Mouse (Mus musculus): ENCODE measurements around the gene Fam169b. TPM values are rescaled to one million over a fixed set of nuclear protein-coding genes. Genes with fewer than 3 reads are reported as not detected.

Fam169b gene
- polyA plus RNA-seq, 1 experiment from 2014 or later = 0.18 TPM

GRCm38 (mm10) chr7:68332799-68333198 lies 59.2 kb downstream of the Fam169b start:
- 82% methylated on average over 6 of the region's 6 CpGs for WGBS
- Histone ChIP-seq H3K9me3 (ENCODE audit: control insufficient read depth) (no peaks in the 10 kb centered on the region), H3K9ac (ENCODE audit: low read depth, low read length) (no peak overlapping the region), H3K36me3 (ENCODE audit: control insufficient read depth, insufficient read depth) (no peaks in the 10 kb centered on the region), H3K4me2 (replicated peaks; ENCODE audit: low read depth) (no peak overlapping the region), H3K4me3 (ENCODE audit: low read depth, low read length) (no peak overlapping the region), H3K4me1 (replicated peaks; ENCODE audit: control insufficient read depth, insufficient read depth, low read length) (no peaks in the 10 kb centered on the region), H3K27ac (ENCODE audit: low read depth, low read length) (no peak overlapping the region), H3K27me3 (replicated peaks; ENCODE audit: control insufficient read depth, insufficient read depth, low read length) (no peaks in the 10 kb centered on the region)
- no peak for ATAC-seq
- TF ChIP-seq CTCF (IDR thresholded peaks at IDR 0.05; ENCODE audit: low read depth) = no peak

DNA sequence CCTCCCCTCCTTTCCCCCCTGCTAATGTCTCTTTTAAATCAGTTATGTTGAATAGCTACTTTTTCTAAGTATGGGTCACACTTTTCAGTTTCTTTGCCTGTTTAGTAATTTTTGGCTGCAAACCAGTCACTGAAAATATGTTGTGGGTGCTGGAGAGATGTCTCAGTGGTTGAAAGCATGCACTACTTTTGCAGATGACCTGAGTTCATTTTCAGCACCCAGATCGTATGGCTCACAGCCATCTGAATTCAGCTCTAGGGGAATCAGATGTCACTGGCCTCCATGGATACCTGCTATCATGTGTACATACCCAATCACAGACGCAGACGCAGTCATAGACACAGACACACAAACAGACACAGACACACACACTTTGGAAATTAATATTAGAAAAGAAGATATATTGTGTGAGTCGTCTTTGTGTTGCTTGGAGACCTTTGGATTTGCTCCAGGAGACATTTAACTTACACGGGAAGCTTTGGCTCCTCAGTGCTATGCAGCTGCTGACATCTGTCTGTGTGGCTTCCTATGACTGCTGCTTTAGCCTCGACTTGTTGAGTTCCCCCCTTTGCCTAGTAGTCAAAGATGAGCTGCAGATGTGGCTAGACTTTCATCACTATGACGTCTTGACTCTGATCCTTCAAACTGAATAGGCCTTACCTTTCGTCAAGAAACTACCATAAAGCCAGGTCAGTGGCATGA lies 63.6 kb downstream of the Fam169b start:
- H3K4me1 ChIP-seq (replicated peaks; ENCODE audit: control insufficient read depth, insufficient read depth, low read length) = no peaks in the 10 kb centered on the region
- no peak for TF ChIP-seq CTCF (IDR thresholded peaks at IDR 0.05; ENCODE audit: low read depth)
- H3K9me3 ChIP-seq (ENCODE audit: control insufficient read depth) = no peaks in the 10 kb centered on the region
- H3K9ac ChIP-seq (ENCODE audit: low read depth, low read length) = no peak overlapping the region
- no peak overlapping the region for H3K27ac ChIP-seq (ENCODE audit: low read depth, low read length)
- no peak overlapping the region for H3K4me2 ChIP-seq (replicated peaks; ENCODE audit: low read depth)
- no peak for ATAC-seq
- WGBS = 60% methylated on average over 8 of the region's 8 CpGs
- H3K4me3 ChIP-seq (ENCODE audit: low read depth, low read length) = no peak overlapping the region
- no peaks in the 10 kb centered on the region for H3K36me3 ChIP-seq (ENCODE audit: control insufficient read depth, insufficient read depth)
- H3K27me3 ChIP-seq (replicated peaks; ENCODE audit: control insufficient read depth, insufficient read depth, low read length) = no peaks in the 10 kb centered on the region

DNA sequence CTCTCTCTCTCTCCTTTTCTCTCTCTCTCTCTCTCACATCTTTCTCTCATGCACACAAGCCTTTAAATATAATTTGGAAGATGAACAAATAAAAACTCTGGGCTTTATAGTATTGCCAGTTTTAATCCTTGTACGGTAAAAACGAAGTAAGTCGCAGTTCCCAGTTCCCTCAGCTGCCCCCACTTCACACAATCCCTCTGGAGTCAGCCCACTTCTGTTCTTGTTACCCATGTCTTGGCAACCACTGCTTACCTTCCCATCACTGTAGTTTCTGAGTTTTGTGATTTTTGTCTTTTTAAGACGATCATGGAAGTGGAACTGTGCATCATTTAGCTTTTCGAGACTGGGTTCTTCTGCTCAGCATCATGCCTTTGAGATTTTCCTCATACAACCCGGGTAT lies 65.0 kb downstream of the Fam169b start:
- WGBS = 93% methylated on average over 6 of the region's 6 CpGs
- Histone ChIP-seq H3K4me3 (ENCODE audit: low read depth, low read length) (no peak overlapping the region), H3K9ac (ENCODE audit: low read depth, low read length) (no peak overlapping the region), H3K36me3 (ENCODE audit: control insufficient read depth, insufficient read depth) (no peaks in the 10 kb centered on the region), H3K4me2 (replicated peaks; ENCODE audit: low read depth) (no peak overlapping the region), H3K27ac (ENCODE audit: low read depth, low read length) (no peak overlapping the region), H3K27me3 (replicated peaks; ENCODE audit: control insufficient read depth, insufficient read depth, low read length) (no peaks in the 10 kb centered on the region), H3K4me1 (replicated peaks; ENCODE audit: control insufficient read depth, insufficient read depth, low read length) (no peaks in the 10 kb centered on the region), H3K9me3 (ENCODE audit: control insufficient read depth) (no peaks in the 10 kb centered on the region)
- no peak for ATAC-seq
- no peak for TF ChIP-seq CTCF (IDR thresholded peaks at IDR 0.05; ENCODE audit: low read depth)

DNA sequence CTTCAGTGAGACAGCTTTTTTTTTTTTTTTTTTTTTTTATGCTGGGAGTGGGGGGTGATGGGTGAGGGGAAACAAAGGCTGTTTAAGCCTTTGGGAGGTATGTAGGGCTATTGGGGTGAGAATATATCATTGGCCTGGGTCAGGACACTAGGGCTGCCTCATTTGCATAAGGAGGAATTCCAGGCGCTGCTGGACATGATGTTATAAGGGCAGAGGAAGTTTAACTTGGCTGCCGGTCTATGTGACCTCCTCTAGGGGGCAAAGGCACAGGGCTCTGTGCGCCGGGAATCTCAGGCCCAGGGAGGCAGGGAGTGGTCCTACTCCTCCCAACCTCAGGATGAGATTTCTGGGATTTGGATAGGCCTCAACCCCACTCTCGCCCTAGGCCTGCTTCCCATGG lies 70.9 kb downstream of the Fam169b start:
- WGBS = 59% methylated on average over 5 of the region's 5 CpGs
- Histone ChIP-seq H3K27me3 (replicated peaks; ENCODE audit: control insufficient read depth, insufficient read depth, low read length) (no peaks in the 10 kb centered on the region), H3K4me3 (ENCODE audit: low read depth, low read length) (no peak overlapping the region), H3K4me2 (replicated peaks; ENCODE audit: low read depth) (no peak overlapping the region), H3K9ac (ENCODE audit: low read depth, low read length) (no peak overlapping the region), H3K9me3 (ENCODE audit: control insufficient read depth) (no peaks in the 10 kb centered on the region), H3K36me3 (ENCODE audit: control insufficient read depth, insufficient read depth) (no peaks in the 10 kb centered on the region), H3K4me1 (replicated peaks; ENCODE audit: control insufficient read depth, insufficient read depth, low read length) (no peaks in the 10 kb centered on the region), H3K27ac (ENCODE audit: low read depth, low read length) (no peak overlapping the region)
- ATAC-seq = no peak
- no peak for TF ChIP-seq CTCF (IDR thresholded peaks at IDR 0.05; ENCODE audit: low read depth)

GRCm38 (mm10) chr7:68345963-68346362 lies 72.3 kb downstream of the Fam169b start:
- Histone ChIP-seq H3K4me3 (ENCODE audit: low read depth, low read length) (no peak overlapping the region), H3K27ac (ENCODE audit: low read depth, low read length) (no peak overlapping the region), H3K36me3 (ENCODE audit: control insufficient read depth, insufficient read depth) (no peaks in the 10 kb centered on the region), H3K27me3 (replicated peaks; ENCODE audit: control insufficient read depth, insufficient read depth, low read length) (no peaks in the 10 kb centered on the region), H3K4me1 (replicated peaks; ENCODE audit: control insufficient read depth, insufficient read depth, low read length) (no peaks in the 10 kb centered on the region), H3K9ac (ENCODE audit: low read depth, low read length) (no peak overlapping the region), H3K9me3 (ENCODE audit: control insufficient read depth) (no peaks in the 10 kb centered on the region), H3K4me2 (replicated peaks; ENCODE audit: low read depth) (no peak overlapping the region)
- no peak for TF ChIP-seq CTCF (IDR thresholded peaks at IDR 0.05; ENCODE audit: low read depth)
- ATAC-seq = no peak
- 89% methylated on average over 10 of the region's 10 CpGs for WGBS

DNA sequence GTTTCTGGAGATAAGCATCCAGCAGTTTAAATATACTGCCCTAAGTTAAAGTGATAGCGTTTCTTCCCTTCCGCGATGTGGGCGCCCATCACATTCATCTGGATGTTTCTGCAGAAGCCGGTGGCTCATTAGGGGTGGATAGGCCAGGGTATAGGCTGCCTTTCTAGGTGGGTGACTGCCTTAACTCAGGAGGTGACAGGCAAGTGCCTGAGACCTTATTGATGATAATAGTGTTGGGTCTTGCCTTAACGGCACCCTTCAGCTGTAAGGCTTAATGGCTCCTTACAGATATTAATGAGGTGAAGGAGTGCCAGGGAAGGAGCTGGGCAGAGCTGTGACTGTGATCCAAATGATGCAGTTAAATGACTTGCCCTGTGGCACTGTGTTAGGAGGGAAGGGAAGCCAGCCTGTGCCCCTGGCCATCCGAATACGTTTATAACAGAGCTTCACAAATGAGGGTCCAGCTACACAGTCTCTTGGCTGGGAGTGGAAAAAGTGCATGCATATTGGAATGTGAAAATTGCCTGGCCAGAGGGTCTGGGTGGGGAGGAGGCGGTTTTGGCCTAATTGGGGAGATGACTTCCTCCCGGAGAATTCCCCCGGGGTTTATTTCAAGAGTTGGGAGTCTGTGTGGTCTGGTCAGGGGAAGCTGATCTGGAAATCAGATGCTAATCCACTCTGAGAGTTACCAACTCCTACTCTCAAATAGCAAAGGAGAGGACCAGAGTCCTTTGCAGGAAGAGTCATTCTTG lies 81.9 kb downstream of the Fam169b start:
- Histone ChIP-seq H3K4me2 (replicated peaks; ENCODE audit: low read depth) (no peak overlapping the region), H3K36me3 (ENCODE audit: control insufficient read depth, insufficient read depth) (no peaks in the 10 kb centered on the region), H3K4me1 (replicated peaks; ENCODE audit: control insufficient read depth, insufficient read depth, low read length) (no peaks in the 10 kb centered on the region), H3K9ac (ENCODE audit: low read depth, low read length) (no peak overlapping the region), H3K27me3 (replicated peaks; ENCODE audit: control insufficient read depth, insufficient read depth, low read length) (peaks cover 5% of the 10 kb centered on the region; the same call in 1 of the 2 replicates), H3K4me3 (ENCODE audit: low read depth, low read length) (no peak overlapping the region), H3K27ac (ENCODE audit: low read depth, low read length) (no peak overlapping the region), H3K9me3 (ENCODE audit: control insufficient read depth) (no peaks in the 10 kb centered on the region)
- WGBS = 65% methylated on average over 11 of the region's 11 CpGs
- no peak for TF ChIP-seq CTCF (IDR thresholded peaks at IDR 0.05; ENCODE audit: low read depth)
- no peak for ATAC-seq
